Mouse (Mus musculus): ENCODE measurements around the gene Rcor2. TPM values are rescaled to one million over a fixed set of nuclear protein-coding genes. Genes with fewer than 3 reads are reported as not detected.

Rcor2 gene
- polyA plus RNA-seq, 1 experiment from 2014 or later: 88.6 TPM

DNA sequence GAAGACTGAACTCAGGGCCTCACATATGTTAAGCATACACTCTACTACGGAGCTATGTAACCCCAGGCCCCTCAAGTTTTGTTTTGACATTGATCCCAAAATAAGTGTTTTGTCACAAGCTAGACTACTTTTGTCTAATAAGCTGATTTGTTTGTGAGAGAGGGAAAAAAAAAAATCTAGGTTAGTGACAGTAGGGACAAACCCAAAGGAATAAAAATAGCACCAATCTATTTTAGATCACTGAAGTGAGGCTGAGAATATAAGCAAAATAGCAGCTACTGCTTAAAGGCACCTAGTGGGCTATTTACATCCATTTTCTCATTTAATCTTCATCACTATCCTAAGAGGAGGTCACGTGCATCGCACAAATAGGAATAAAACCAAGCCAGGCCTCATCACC is 27.6 kb upstream of the Rcor2 start:
- Histone ChIP-seq H3K27ac (no peak overlapping the region), H3K27me3 (no peaks in the 10 kb centered on the region; the same call in 1 of the 2 replicates), H3K9me3 (no peaks in the 10 kb centered on the region), H3K4me2 (peak overlapping the region; percentile 99), H3K9ac (peak overlapping the region; percentile 83), H3K4me3 (replicated peaks) (peak overlapping the region; percentile 66), H3K36me3 (replicated peaks) (peaks cover 13% of the 10 kb centered on the region; the same call in 1 of the 2 replicates), H3K4me1 (peaks cover 32% of the 10 kb centered on the region)
- no peak for ATAC-seq (ENCODE audit: low FRiP score)
- 83% methylated on average over 3 of the region's 3 CpGs for WGBS

DNA sequence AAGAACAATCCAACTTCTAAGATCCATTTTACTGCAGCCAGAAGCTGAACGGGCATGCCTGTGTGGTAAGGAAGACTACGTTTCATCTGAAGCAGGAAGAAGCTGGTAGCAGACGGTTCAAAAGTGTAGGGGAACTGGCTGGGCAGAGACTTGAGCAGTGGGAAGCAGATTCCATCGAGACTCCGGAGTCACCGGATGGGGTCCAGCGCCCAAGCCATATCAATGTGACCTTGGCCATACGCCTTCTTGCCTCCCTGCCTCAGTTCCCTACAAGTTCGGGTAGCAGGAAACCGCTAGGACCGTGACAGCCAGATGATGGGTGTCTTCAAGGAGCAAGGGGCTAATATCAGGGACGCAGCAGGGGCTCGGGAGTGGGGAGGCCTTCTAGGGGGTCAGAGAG is 26.8 kb upstream of the Rcor2 start:
- ATAC-seq (ENCODE audit: low FRiP score): no peak

DNA sequence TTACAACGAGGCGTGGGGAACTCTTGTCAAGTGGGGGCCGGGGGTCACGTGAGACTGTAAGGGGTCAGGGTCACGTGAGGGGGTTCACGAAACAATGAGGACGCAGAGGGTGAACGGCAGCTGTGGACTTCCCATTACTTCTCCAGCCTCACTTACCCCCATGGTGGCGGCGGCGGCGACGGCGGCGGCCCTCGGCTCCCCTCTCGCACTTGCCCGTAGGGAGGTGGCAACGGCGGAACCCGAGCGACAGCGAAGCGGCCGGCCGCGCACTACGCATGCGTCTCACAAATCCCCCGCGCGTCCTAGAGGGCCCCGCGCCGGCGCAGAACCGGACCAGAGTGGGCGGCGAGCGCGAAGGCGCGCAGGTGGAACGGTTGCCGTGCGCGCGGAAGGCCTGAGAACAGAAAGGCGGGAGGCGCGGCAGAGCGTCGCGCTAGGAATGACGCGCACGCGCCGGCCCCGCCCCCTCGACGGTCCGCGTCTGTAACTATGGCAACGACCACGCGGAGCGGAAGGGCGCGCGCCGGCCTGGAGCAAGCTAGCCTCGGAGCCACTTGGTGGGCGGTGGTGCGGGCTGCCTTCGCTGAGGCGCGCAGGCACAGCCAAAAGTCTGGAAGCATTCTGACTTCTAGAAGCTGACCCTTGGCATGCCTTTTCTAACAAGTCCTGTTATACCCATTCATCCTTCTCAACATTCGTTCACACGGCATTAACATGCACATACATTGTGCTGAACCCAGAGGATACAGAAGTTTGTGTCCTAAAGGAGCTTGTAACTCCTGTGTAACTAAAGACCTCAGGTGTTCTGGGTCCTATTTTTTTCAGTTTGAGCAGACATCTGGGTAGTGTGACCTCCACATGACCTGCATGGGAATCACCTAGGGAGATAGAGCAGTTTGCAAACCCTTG is 26.1 kb upstream of the Rcor2 start, which contains the start of gene Naa40:
Gene Naa40, minus strand, starts transcription at position 402 of the 909 bp plus-strand sequence.
- H3K36me3 ChIP-seq (replicated peaks): peaks cover 13% of the 10 kb centered on the region; the same call in 1 of the 2 replicates
- H3K27ac ChIP-seq: peak within 1 kb of the TSS; percentile 87
- peaks cover 32% of the 10 kb centered on the region for H3K4me1 ChIP-seq
- H3K9me3 ChIP-seq: no peaks in the 10 kb centered on the region
- H3K9ac ChIP-seq: peak within 1 kb of the TSS; percentile 83
- H3K4me3 ChIP-seq (replicated peaks): peak within 1 kb of the TSS; percentile 66
- ATAC-seq (ENCODE audit: low FRiP score): peak; percentile 97
- WGBS: under 1% methylated on average over 80 of the region's 80 CpGs
- no peaks in the 10 kb centered on the region; the same call in 1 of the 2 replicates for H3K27me3 ChIP-seq
- H3K4me2 ChIP-seq: peak within 1 kb of the TSS; percentile 99

More for the DNA sequence above, 26.8 kb upstream of the Rcor2 start:
- peaks cover 13% of the 10 kb centered on the region; the same call in 1 of the 2 replicates for H3K36me3 ChIP-seq (replicated peaks)
- H3K4me2 ChIP-seq: peak overlapping the region; percentile 99
- peak overlapping the region; percentile 83 for H3K9ac ChIP-seq
- WGBS: 4% methylated on average over 13 of the region's 13 CpGs
- H3K9me3 ChIP-seq: no peaks in the 10 kb centered on the region
- peak overlapping the region; percentile 66 for H3K4me3 ChIP-seq (replicated peaks)
- peaks cover 32% of the 10 kb centered on the region for H3K4me1 ChIP-seq
- peak overlapping the region; percentile 87 for H3K27ac ChIP-seq
- no peaks in the 10 kb centered on the region; the same call in 1 of the 2 replicates for H3K27me3 ChIP-seq

GRCm38 (mm10) chr19:7246021-7246420 is 21.1 kb upstream of the Rcor2 start:
- H3K4me3 ChIP-seq (replicated peaks): no peak overlapping the region
- ATAC-seq (ENCODE audit: low FRiP score): no peak
- 85% methylated on average over 3 of the region's 3 CpGs for WGBS
- H3K36me3 ChIP-seq (replicated peaks): no peaks in the 10 kb centered on the region
- peaks cover 5% of the 10 kb centered on the region for H3K4me1 ChIP-seq
- H3K27me3 ChIP-seq: no peaks in the 10 kb centered on the region; the same call in 1 of the 2 replicates
- no peak overlapping the region for H3K27ac ChIP-seq
- no peak overlapping the region for H3K9ac ChIP-seq
- H3K4me2 ChIP-seq: no peak overlapping the region
- H3K9me3 ChIP-seq: no peaks in the 10 kb centered on the region

DNA sequence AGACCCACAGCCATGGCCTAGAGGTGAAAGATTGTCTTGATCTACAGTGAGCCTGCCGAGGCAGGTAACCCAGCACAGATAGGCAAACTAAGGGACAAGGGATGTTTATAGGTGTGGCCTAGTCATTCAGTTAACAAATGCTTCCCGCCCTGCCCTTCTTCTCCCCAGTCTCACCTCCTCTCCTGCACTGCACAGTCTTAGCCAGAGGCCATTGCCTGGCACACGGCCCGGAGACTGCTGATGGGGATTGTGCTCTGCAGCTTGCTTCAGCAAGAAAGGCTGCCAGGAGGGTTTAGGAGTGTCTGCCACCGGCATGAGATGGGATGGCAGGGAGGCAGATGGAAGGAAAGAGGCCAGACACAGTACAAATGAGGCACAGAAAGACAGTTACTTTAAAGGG is 9.2 kb upstream of the Rcor2 start:
- Histone ChIP-seq H3K9me3 (no peaks in the 10 kb centered on the region), H3K4me2 (no peak overlapping the region), H3K27me3 (no peaks in the 10 kb centered on the region), H3K4me3 (replicated peaks) (no peak overlapping the region), H3K36me3 (replicated peaks) (no peaks in the 10 kb centered on the region), H3K27ac (no peak overlapping the region), H3K9ac (no peak overlapping the region), H3K4me1 (no peaks in the 10 kb centered on the region)
- ATAC-seq (ENCODE audit: low FRiP score): no peak
- 87% methylated on average over 5 of the region's 5 CpGs for WGBS

DNA sequence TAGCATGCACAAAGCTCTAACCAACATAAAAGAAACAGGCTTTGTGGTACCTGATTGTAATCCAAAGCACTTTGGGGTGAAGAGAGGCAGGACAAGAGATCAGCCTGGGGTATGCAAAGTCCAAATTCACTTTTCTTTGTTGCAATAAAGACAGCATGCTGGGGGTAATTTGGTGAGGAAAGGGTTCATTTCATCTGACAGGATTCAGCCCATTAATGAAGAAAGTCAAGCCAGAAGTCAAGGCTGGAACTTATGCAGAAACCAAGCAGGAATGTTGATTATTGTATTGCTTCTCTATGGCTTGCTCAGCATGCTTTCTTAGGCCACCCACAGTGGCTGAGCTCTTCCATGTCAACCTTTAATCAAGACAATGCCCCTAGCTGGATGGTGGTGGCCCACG is 5.6 kb upstream of the Rcor2 start:
- 89% methylated on average over 1 of the region's 1 CpGs for WGBS

GRCm38 (mm10) chr19:7261964-7262363 is 5.2 kb upstream of the Rcor2 start:
- Histone ChIP-seq H3K36me3 (replicated peaks) (no peaks in the 10 kb centered on the region), H3K9ac (no peak overlapping the region), H3K27ac (no peak overlapping the region), H3K27me3 (no peaks in the 10 kb centered on the region), H3K4me2 (no peak overlapping the region), H3K4me1 (peaks cover 28% of the 10 kb centered on the region), H3K9me3 (no peaks in the 10 kb centered on the region), H3K4me3 (replicated peaks) (no peak overlapping the region)
- WGBS: 91% methylated on average over 3 of the region's 3 CpGs
- ATAC-seq (ENCODE audit: low FRiP score): no peak

More for the DNA sequence above, 5.6 kb upstream of the Rcor2 start:
- Histone ChIP-seq H3K36me3 (replicated peaks) (no peaks in the 10 kb centered on the region), H3K27me3 (no peaks in the 10 kb centered on the region), H3K9ac (no peak overlapping the region), H3K4me1 (peaks cover 23% of the 10 kb centered on the region), H3K4me2 (no peak overlapping the region), H3K27ac (no peak overlapping the region), H3K9me3 (no peaks in the 10 kb centered on the region), H3K4me3 (replicated peaks) (no peak overlapping the region)
- no peak for ATAC-seq (ENCODE audit: low FRiP score)

- no peak overlapping the region for H3K27ac ChIP-seq
These were observed 4.5 kb upstream of the Rcor2 start for GRCm38 (mm10) chr19:7262592-7262991.

GRCm38 (mm10) chr19:7264088-7264765 is 2.9 kb upstream of the Rcor2 start:
- Histone ChIP-seq H3K4me2 (peak overlapping the region; percentile 97), H3K27me3 (no peaks in the 10 kb centered on the region), H3K4me1 (peaks cover 40% of the 10 kb centered on the region), H3K9ac (peak overlapping the region; percentile 44), H3K4me3 (replicated peaks) (no peak overlapping the region), H3K9me3 (no peaks in the 10 kb centered on the region), H3K36me3 (replicated peaks) (no peaks in the 10 kb centered on the region), H3K27ac (peak overlapping the region; percentile 100)
- 17% methylated on average over 9 of the region's 9 CpGs for WGBS
- no peak for ATAC-seq (ENCODE audit: low FRiP score)

More at GRCm38 (mm10) chr19:7262592-7262991, 4.5 kb upstream of the Rcor2 start:
- Histone ChIP-seq H3K27me3 (no peaks in the 10 kb centered on the region), H3K4me2 (no peak overlapping the region), H3K36me3 (replicated peaks) (no peaks in the 10 kb centered on the region), H3K4me3 (replicated peaks) (no peak overlapping the region), H3K9ac (no peak overlapping the region), H3K9me3 (no peaks in the 10 kb centered on the region), H3K4me1 (peaks cover 34% of the 10 kb centered on the region)
- no peak for ATAC-seq (ENCODE audit: low FRiP score)
- WGBS: 91% methylated on average over 1 of the region's 1 CpGs

DNA sequence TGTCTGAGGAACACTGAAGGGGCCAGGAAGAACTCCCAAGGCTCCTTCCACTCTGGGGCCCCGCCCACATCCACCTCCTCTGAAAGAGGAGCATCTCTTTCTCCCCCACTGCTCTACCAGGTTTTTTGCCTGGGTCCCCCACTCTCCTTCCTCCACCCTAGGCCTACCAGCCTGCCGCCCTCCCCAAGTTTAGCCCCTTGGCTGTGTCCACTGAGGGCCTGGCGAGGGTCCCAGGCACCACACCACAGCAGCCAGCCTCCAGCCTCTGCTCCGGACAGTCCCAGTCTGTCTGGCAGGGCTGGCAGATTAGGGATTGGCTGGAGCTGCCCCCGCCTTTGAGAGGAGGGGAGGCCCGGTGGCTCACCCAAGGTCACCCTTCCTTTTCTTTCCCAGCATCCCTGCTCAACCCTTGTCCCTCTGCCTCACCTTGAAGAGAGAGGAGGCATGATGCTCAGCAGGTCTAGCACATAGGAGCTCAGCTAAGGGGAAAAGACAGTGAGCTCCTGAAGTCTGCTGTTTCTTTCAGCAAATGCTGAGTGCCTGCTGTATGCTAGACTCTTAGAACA is 2.3 kb upstream of the Rcor2 start:
- H3K4me3 ChIP-seq (replicated peaks): no peak overlapping the region
- WGBS: 2% methylated on average over 6 of the region's 6 CpGs
- H3K9me3 ChIP-seq: no peaks in the 10 kb centered on the region
- peak overlapping the region; percentile 100 for H3K27ac ChIP-seq
- no peaks in the 10 kb centered on the region for H3K27me3 ChIP-seq
- no peak for ATAC-seq (ENCODE audit: low FRiP score)
- H3K9ac ChIP-seq: peak overlapping the region; percentile 44
- peak overlapping the region; percentile 97 for H3K4me2 ChIP-seq
- H3K4me1 ChIP-seq: peaks cover 46% of the 10 kb centered on the region
- peaks cover under 1% of the 10 kb centered on the region; the same call in 1 of the 2 replicates for H3K36me3 ChIP-seq (replicated peaks)

DNA sequence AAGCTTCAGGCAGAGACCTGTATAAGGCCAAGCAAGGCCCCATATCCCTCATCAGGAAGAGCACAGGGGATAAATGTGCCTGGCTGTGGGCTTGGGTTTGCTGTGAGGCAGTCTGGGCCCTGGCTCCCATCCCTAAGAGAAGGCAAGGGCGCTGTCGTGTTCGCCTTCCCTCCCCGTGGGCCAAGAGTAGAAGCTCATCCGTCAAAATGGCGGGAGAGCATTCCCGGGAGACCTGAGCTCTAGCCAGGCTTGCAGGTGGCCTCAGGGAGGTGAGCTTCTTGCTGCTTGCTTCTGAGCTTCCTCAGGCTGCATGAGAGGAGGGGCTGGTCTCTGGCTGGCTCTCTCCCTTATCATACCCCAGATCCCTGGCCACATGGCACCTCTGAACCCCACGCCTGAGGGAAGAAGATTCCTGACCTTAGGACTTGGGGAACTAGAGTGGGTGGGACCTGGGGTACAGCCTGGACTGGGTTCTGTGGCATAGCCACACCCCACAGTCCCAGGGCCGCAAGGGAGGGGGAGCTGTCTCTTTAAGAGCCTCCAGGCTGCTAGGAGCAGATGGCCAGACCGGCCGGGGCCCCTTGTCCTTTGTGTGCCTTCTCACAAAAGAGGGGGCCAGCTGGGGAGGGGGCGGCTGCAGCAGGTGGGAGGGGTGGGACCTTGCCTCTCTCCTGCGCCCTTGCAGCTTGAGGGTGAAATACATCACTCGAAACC is 1.5 kb upstream of the Rcor2 start:
- H3K4me2 ChIP-seq: peak overlapping the region; percentile 97
- 4% methylated on average over 12 of the region's 14 CpGs for WGBS
- peak overlapping the region; percentile 98 for H3K9ac ChIP-seq
- peak; percentile 51 for ATAC-seq (ENCODE audit: low FRiP score)
- H3K4me3 ChIP-seq (replicated peaks): peak overlapping the region; percentile 13; the same call in 1 of the 2 replicates
- H3K9me3 ChIP-seq: no peaks in the 10 kb centered on the region
- peaks cover 8% of the 10 kb centered on the region for H3K36me3 ChIP-seq (replicated peaks)
- H3K4me1 ChIP-seq: peaks cover 54% of the 10 kb centered on the region
- peak overlapping the region; percentile 100 for H3K27ac ChIP-seq
- H3K27me3 ChIP-seq: no peaks in the 10 kb centered on the region
